Mouse (Mus musculus) G1E (cell line): ENCODE measurements around the gene Smpd3. TPM values are rescaled to one million over a fixed set of nuclear protein-coding genes. Genes with fewer than 3 reads are reported as not detected.

Experiments used
- ATAC-seq: 2 replicates; pipeline ENCODE4 v1.8.0; 2016; ENCODE audit warnings: mild to moderate bottlenecking; ENCODE audit not compliant: insufficient number of reproducible peaks, poor library complexity, low FRiP score, severe bottlenecking; ENCODE audit errors: extremely low read depth
- DNase-seq: peaks from one replicate; pipeline ENCODE4 v3.0.0; 2012; ENCODE audit warnings: low spot score
- H3K27me3 ChIP-seq: 2 replicates; pipeline ENCODE4 v1.6.1; 2012; ENCODE audit warnings: mild to moderate bottlenecking, low read length, inconsistent platforms; ENCODE audit not compliant: insufficient read depth
- H3K36me3 ChIP-seq: replicated peaks from 2 replicates; pipeline ENCODE3; 2012; ENCODE audit warnings: mild to moderate bottlenecking, inconsistent platforms
- H3K4me1 ChIP-seq: 2 replicates; pipeline ENCODE4 v1.6.1; 2012; ENCODE audit warnings: low read depth, low read length, inconsistent platforms, mixed read lengths; ENCODE audit not compliant: insufficient read depth
- H3K4me3 ChIP-seq: 2 replicates; pipeline ENCODE4 v1.5.1; 2012; ENCODE audit warnings: low read depth, mild to moderate bottlenecking, inconsistent platforms, low read length, moderate library complexity, mixed read lengths
- H3K9me3 ChIP-seq: replicated peaks from 2 replicates; pipeline ENCODE4 v1.6.1; 2012; ENCODE audit warnings: inconsistent platforms
- CTCF ChIP-seq: IDR thresholded peaks from 2 replicates; pipeline ENCODE4 v1.5.1; 2012; ENCODE audit warnings: low read depth, low read length, inconsistent platforms, mixed read lengths
- GATA1 ChIP-seq: IDR thresholded peaks from 2 replicates; pipeline ENCODE4 v1.6.1; 2012; ENCODE audit warnings: borderline replicate concordance, low read length, inconsistent platforms, mixed read lengths
- GATA2 ChIP-seq: IDR thresholded peaks from 2 replicates; pipeline ENCODE4 v1.6.1; 2012; ENCODE audit warnings: low read depth, low read length, inconsistent platforms, borderline replicate concordance
- POLR2AphosphoS5 ChIP-seq: IDR thresholded peaks from 2 replicates; pipeline ENCODE4 v1.6.1; 2012; ENCODE audit warnings: low read depth, low read length, inconsistent platforms; ENCODE audit not compliant: insufficient replicate concordance
- polyA plus RNA-seq: library from polyadenylated mRNA; stranded (reverse); fragments of >175 nt; gene quantifications from 2 replicates; pipeline ENCODE4 v1.2.3, GENCODE M21; 2012
- total RNA-seq, 2 experiments: library from RNA; stranded (forward) in 1 of 2; stranded (reverse) in 1 of 2; fragments of 200-1000 nt in 1 of 2; fragments of >200 nt in 1 of 2; fragmentation: Nextera tagmentation in 1 of 2; gene quantifications; 2 replicates each; pipeline ENCODE4 v1.2.3; 2014 to 2017

Smpd3 gene
- total and polyA plus RNA-seq, 3 experiments = not detected

- Histone ChIP-seq H3K9me3 (no peaks in the 10 kb centered on the region), H3K4me1 (peaks cover 30% of the 10 kb centered on the region), H3K4me3 (peak overlapping the region; percentile 86), H3K36me3 (peaks cover 58% of the 10 kb centered on the region), H3K27me3 (no peaks in the 10 kb centered on the region)
- TF ChIP-seq GATA1 = no peak
- TF ChIP-seq POLR2AphosphoS5 = no peak
- no peak for TF ChIP-seq CTCF
- TF ChIP-seq GATA2 = no peak
- peak; percentile 43 for DNase-seq
- peak; percentile 18; the same call in 1 of the 2 replicates for ATAC-seq
Observed at GRCm38 (mm10) chr8:106210035-106210731, 127.6 kb downstream of the Smpd3 start.

Other genes with a start within 250 kb of the Smpd3 start
- gene Esrp2, start 201.0 kb downstream of the Smpd3 start, total RNA-seq (2014; fragmentation: Nextera tagmentation) = not detected in 2 replicates
- gene Esrp2, start 201.0 kb downstream of the Smpd3 start, total RNA-seq (2017) = 0.06 TPM in 1 of 2 replicates, not detected in the other
- gene Esrp2, start 201.0 kb downstream of the Smpd3 start, polyA plus RNA-seq = not detected in 2 replicates
- gene Pla2g15, start 187.6 kb downstream of the Smpd3 start, total RNA-seq (2014; fragmentation: Nextera tagmentation) = 0.83 TPM in 1 of 2 replicates, not detected in the other
- 0.55 and 1.5 TPM in 2 replicates for gene Pla2g15, start 187.6 kb downstream of the Smpd3 start, total RNA-seq (2017)
- 0.29 and 0.39 TPM in 2 replicates for gene Pla2g15, start 187.6 kb downstream of the Smpd3 start, polyA plus RNA-seq
- gene Slc7a6, start 169.1 kb downstream of the Smpd3 start, total RNA-seq (2014; fragmentation: Nextera tagmentation) = 6.6 and 7.1 TPM in 2 replicates
- 4.1 TPM in 2 replicates for gene Slc7a6, start 169.1 kb downstream of the Smpd3 start, total RNA-seq (2017)
- gene Slc7a6, start 169.1 kb downstream of the Smpd3 start, polyA plus RNA-seq = 1.0 and 1.3 TPM in 2 replicates
- 32.7 and 36.3 TPM in 2 replicates for gene Slc7a6os, start 127.1 kb downstream of the Smpd3 start, total RNA-seq (2014; fragmentation: Nextera tagmentation)
- gene Slc7a6os, start 127.1 kb downstream of the Smpd3 start, total RNA-seq (2017) = 41.0 and 45.6 TPM in 2 replicates
- 24.1 and 25.6 TPM in 2 replicates for gene Slc7a6os, start 127.1 kb downstream of the Smpd3 start, polyA plus RNA-seq
- gene Prmt7, start 127.1 kb downstream of the Smpd3 start, total RNA-seq (2014; fragmentation: Nextera tagmentation) = 16.1 and 20.0 TPM in 2 replicates
- 22.8 and 27.4 TPM in 2 replicates for gene Prmt7, start 127.1 kb downstream of the Smpd3 start, total RNA-seq (2017)
- 20.5 and 43.9 TPM in 2 replicates for gene Prmt7, start 127.1 kb downstream of the Smpd3 start, polyA plus RNA-seq
- not detected in 2 replicates for gene Zfp90, start 77.3 kb upstream of the Smpd3 start, total RNA-seq (2014; fragmentation: Nextera tagmentation)
- gene Zfp90, start 77.3 kb upstream of the Smpd3 start, total RNA-seq (2017) = 0.22 and 0.29 TPM in 2 replicates
- gene Zfp90, start 77.3 kb upstream of the Smpd3 start, polyA plus RNA-seq = not detected in 2 replicates
- not detected in 2 replicates for gene 6030452D12Rik, start 162.5 kb upstream of the Smpd3 start, total RNA-seq (2014; fragmentation: Nextera tagmentation)
- not detected in 2 replicates for gene 6030452D12Rik, start 162.5 kb upstream of the Smpd3 start, total RNA-seq (2017)
- gene 6030452D12Rik, start 162.5 kb upstream of the Smpd3 start, polyA plus RNA-seq = not detected in 2 replicates
- gene Cdh3, start 172.9 kb upstream of the Smpd3 start, total RNA-seq (2014; fragmentation: Nextera tagmentation) = not detected in 2 replicates
- 0.05 TPM in 1 of 2 replicates, not detected in the other for gene Cdh3, start 172.9 kb upstream of the Smpd3 start, total RNA-seq (2017)
- gene Cdh3, start 172.9 kb upstream of the Smpd3 start, polyA plus RNA-seq = not detected in 2 replicates
- 18.1 and 19.3 TPM in 2 replicates for gene Gm10073, start 235.5 kb upstream of the Smpd3 start, total RNA-seq (2014; fragmentation: Nextera tagmentation)
- 169 and 296 TPM in 2 replicates for gene Gm10073, start 235.5 kb upstream of the Smpd3 start, total RNA-seq (2017)
- gene Gm10073, start 235.5 kb upstream of the Smpd3 start, polyA plus RNA-seq = 20.2 and 30.8 TPM in 2 replicates